Mouse (Mus musculus): ENCODE measurements around the gene Loxl3.

- TF ChIP-seq CTCF (IDR thresholded peaks at IDR 0.05; ENCODE audit: extremely low read depth, insufficient read depth, insufficient read length, insufficient replicate concordance) (no peak), POLR2A (IDR thresholded peaks at IDR 0.05; ENCODE audit: low read depth, low read length) (no peak)
These were observed 23.8 kb downstream of the Loxl3 start, which contains the start of gene Dqx1 for GRCm38 (mm10) chr6:83057790-83058189.
